Mouse (Mus musculus) liver, postnatal 0 days (tissue): ENCODE measurements at regions not wholly inside any gene's neighbourhood (a gene's known extent, or its start where the extent isn't known, plus 50 kb on each side); places are given as distances from the start of the nearest gene placed in this dataset.

Experiments
- CTCF ChIP-seq: sonication (generic); IDR thresholded peaks from 2 replicates; pipeline ENCODE4 v1.5.1; 2016; ENCODE audit warnings: antibody characterized with exemption, low read depth
- EP300 ChIP-seq: IDR thresholded peaks from 2 replicates; pipeline ENCODE4 v1.6.1; 2016; ENCODE audit warnings: antibody characterized with exemption, low read depth, mild to moderate bottlenecking

- TF ChIP-seq CTCF: no peak
- no peak for TF ChIP-seq EP300
Observed at GRCm38 (mm10) chr6:50821401-50822235, 167.4 kb upstream of the Npvf start.
